Mouse (Mus musculus) neural tube, embryonic 14.5 days (tissue): ENCODE data around the gene Mad2l2. TPM values are rescaled to one million over a fixed set of nuclear protein-coding genes. Genes with fewer than 3 reads are reported as not detected.
A peak's percentile ranks its signal among the peaks of the same experiment; 100 is the strongest.
"Not testable (repeated sequence)": the region's sequence is repeated elsewhere in the genome, so short reads cannot be mapped to it uniquely, and the experiment has no call there.

ENCODE experiments used
- ATAC-seq: fragments of 200-750 bp; cut with Nextera tagmentation; 2 replicates; pipeline ENCODE4 v1.8.0; 2017; ENCODE audit warnings: low read depth, mild to moderate bottlenecking, moderate TSS enrichment, moderate library complexity
- H3K27ac ChIP-seq: fragments of 300-500 bp; sonication (generic); 2 replicates; pipeline ENCODE4 v1.5.1; 2014; ENCODE audit warnings: low read depth, mild to moderate bottlenecking, control low read depth, low read length, moderate library complexity, mixed read lengths
- H3K27me3 ChIP-seq: fragments of 300-500 bp; sonication (generic); 2 replicates; pipeline ENCODE4 v1.6.1; 2014; ENCODE audit warnings: low read length; ENCODE audit not compliant: control insufficient read depth, insufficient read depth
- H3K36me3 ChIP-seq: fragments of 300-500 bp; sonication (generic); 2 replicates; pipeline ENCODE4 v1.6.1; 2014; ENCODE audit warnings: low read length, mixed read lengths; ENCODE audit not compliant: control insufficient read depth, insufficient read depth
- H3K4me1 ChIP-seq: fragments of 300-500 bp; sonication (generic); 2 replicates; pipeline ENCODE4 v1.6.1; 2014; ENCODE audit warnings: low read length; ENCODE audit not compliant: control insufficient read depth, insufficient read depth
- H3K4me2 ChIP-seq: fragments of 300-500 bp; sonication (generic); 2 replicates; pipeline ENCODE4 v1.6.1; 2014; ENCODE audit warnings: mild to moderate bottlenecking, low read depth, low read length, control low read depth
- H3K4me3 ChIP-seq: fragments of 300-500 bp; sonication (generic); 2 replicates; pipeline ENCODE4 v1.5.1; 2014; ENCODE audit warnings: low read depth, low read length, control low read depth, mixed read lengths
- H3K9ac ChIP-seq: fragments of 300-500 bp; sonication (generic); replicated peaks from 2 replicates; pipeline ENCODE4 v1.6.1; 2014; ENCODE audit warnings: low read depth, mild to moderate bottlenecking, control low read depth, low read length, mixed read lengths
- H3K9me3 ChIP-seq: fragments of 300-500 bp; sonication (generic); 2 replicates; pipeline ENCODE4 v1.6.1; 2016; ENCODE audit warnings: low read length; ENCODE audit not compliant: control insufficient read depth
- WGBS: fragments of 180-500 bp; shearing (Covaris S2); extraction: QIAGEN DNeasy Blood & Tissue Kit; methylation state at CpG from one replicate; pipeline ENCODE4 v1.1.7; 2014; 5-methylcytosine and 5-hydroxymethylcytosine counted together
- polyA plus RNA-seq: library from polyadenylated mRNA; unstranded; fragments of >200 nt; fragmentation: Nextera tagmentation; extraction: Ambion mirVana; gene quantifications from 2 replicates; pipeline ENCODE4 v1.2.1, GENCODE M21; 2014

The Mad2l2 gene
- polyA plus RNA-seq, 1 experiment from 2014 or later, result 127 TPM

GRCm38 (mm10) chr4:148115467-148115866 lies 14.7 kb upstream of the Mad2l2 start:
- Histone ChIP-seq H3K36me3 (no peaks in the 10 kb centered on the region), H3K4me3 (no peak overlapping the region), H3K27me3 (no peaks in the 10 kb centered on the region), H3K9me3 (no peaks in the 10 kb centered on the region), H3K4me1 (peaks cover 4% of the 10 kb centered on the region; the same call in 1 of the 2 replicates), H3K27ac (no peak overlapping the region), H3K4me2 (no peak overlapping the region), H3K9ac (no peak overlapping the region)
- peak; percentile 38; the same call in 1 of the 2 replicates for ATAC-seq
- 8% methylated on average over 15 of the region's 15 CpGs for WGBS

- H3K36me3 ChIP-seq, result no peaks in the 10 kb centered on the region
- no peak overlapping the region for H3K4me3 ChIP-seq
- no peak overlapping the region for H3K27ac ChIP-seq
- peaks cover 7% of the 10 kb centered on the region; the same call in 1 of the 2 replicates for H3K4me1 ChIP-seq
- no peaks in the 10 kb centered on the region for H3K9me3 ChIP-seq
- WGBS, result 81% methylated on average over 4 of the region's 4 CpGs
- H3K27me3 ChIP-seq, result no peaks in the 10 kb centered on the region
- ATAC-seq, result no peak
- H3K9ac ChIP-seq, result no peak overlapping the region
- no peak overlapping the region for H3K4me2 ChIP-seq
These were observed 13.5 kb upstream of the Mad2l2 start for GRCm38 (mm10) chr4:148116657-148117056.

- H3K27me3 ChIP-seq, result no peaks in the 10 kb centered on the region
- H3K4me3 ChIP-seq, result no peak overlapping the region
- H3K9me3 ChIP-seq, result no peaks in the 10 kb centered on the region
- no peak for ATAC-seq
- no peak overlapping the region for H3K27ac ChIP-seq
- H3K4me2 ChIP-seq, result no peak overlapping the region
- WGBS, result 80% methylated on average over 4 of the region's 4 CpGs
- no peak overlapping the region for H3K9ac ChIP-seq
- no peaks in the 10 kb centered on the region for H3K36me3 ChIP-seq
- peaks cover 9% of the 10 kb centered on the region for H3K4me1 ChIP-seq
These were observed 12.8 kb upstream of the Mad2l2 start for GRCm38 (mm10) chr4:148117392-148117791.

GRCm38 (mm10) chr4:148119578-148119977 lies 10.6 kb upstream of the Mad2l2 start:
- not testable (repeated sequence) for H3K27ac ChIP-seq, H3K9ac ChIP-seq, ATAC-seq, H3K4me3 ChIP-seq, H3K36me3 ChIP-seq, H3K9me3 ChIP-seq, H3K27me3 ChIP-seq, H3K4me2 ChIP-seq
- WGBS, result 89% methylated on average over 9 of the region's 9 CpGs
- peaks cover 13% of the 10 kb centered on the region for H3K4me1 ChIP-seq

- peaks cover 10% of the 10 kb centered on the region for H3K4me1 ChIP-seq
- H3K4me2 ChIP-seq, result no peak overlapping the region
- no peak overlapping the region for H3K9ac ChIP-seq
- no peaks in the 10 kb centered on the region for H3K9me3 ChIP-seq
- ATAC-seq, result no peak
- H3K4me3 ChIP-seq, result no peak overlapping the region
- H3K36me3 ChIP-seq, result no peaks in the 10 kb centered on the region
- H3K27ac ChIP-seq, result no peak overlapping the region
- 69% methylated on average over 9 of the region's 9 CpGs for WGBS
- no peaks in the 10 kb centered on the region for H3K27me3 ChIP-seq
These were observed 9.6 kb upstream of the Mad2l2 start for GRCm38 (mm10) chr4:148120555-148120954.

- H3K27ac ChIP-seq, result peak overlapping the region; percentile 64
- peak; percentile 47; the same call in 1 of the 2 replicates for ATAC-seq
- no peaks in the 10 kb centered on the region for H3K9me3 ChIP-seq
- no peaks in the 10 kb centered on the region for H3K36me3 ChIP-seq
- 60% methylated on average over 4 of the region's 4 CpGs for WGBS
- H3K4me2 ChIP-seq, result no peak overlapping the region
- no peak overlapping the region for H3K9ac ChIP-seq
- H3K27me3 ChIP-seq, result no peaks in the 10 kb centered on the region
- peaks cover 9% of the 10 kb centered on the region; the same call in 1 of the 2 replicates for H3K4me1 ChIP-seq
- no peak overlapping the region for H3K4me3 ChIP-seq
These were observed 8.8 kb upstream of the Mad2l2 start for GRCm38 (mm10) chr4:148121362-148121761.

- Histone ChIP-seq H3K36me3 (no peaks in the 10 kb centered on the region), H3K4me1 (peaks cover 14% of the 10 kb centered on the region; the same call in 1 of the 2 replicates), H3K27ac (peak overlapping the region; percentile 64), H3K9me3 (no peaks in the 10 kb centered on the region), H3K4me3 (no peak overlapping the region), H3K4me2 (no peak overlapping the region), H3K27me3 (no peaks in the 10 kb centered on the region), H3K9ac (no peak overlapping the region)
- 7% methylated on average over 6 of the region's 6 CpGs for WGBS
- peak; percentile 78 for ATAC-seq
These were observed 8.0 kb upstream of the Mad2l2 start for GRCm38 (mm10) chr4:148121982-148122693.

- Histone ChIP-seq H3K4me2 (no peak overlapping the region), H3K9ac (no peak overlapping the region), H3K4me3 (no peak overlapping the region), H3K36me3 (no peaks in the 10 kb centered on the region), H3K4me1 (peaks cover 14% of the 10 kb centered on the region; the same call in 1 of the 2 replicates), H3K9me3 (no peaks in the 10 kb centered on the region), H3K27ac (peak overlapping the region; percentile 35; the same call in 1 of the 2 replicates), H3K27me3 (no peaks in the 10 kb centered on the region)
- 49% methylated on average over 3 of the region's 3 CpGs for WGBS
- ATAC-seq, result no peak
These were observed 7.5 kb upstream of the Mad2l2 start for GRCm38 (mm10) chr4:148122694-148123066.

- 39% methylated on average over 1 of the region's 1 CpGs for WGBS
- peak overlapping the region; percentile 74; the same call in 1 of the 2 replicates for H3K4me3 ChIP-seq
- no peak for ATAC-seq
- peaks cover 11% of the 10 kb centered on the region for H3K4me1 ChIP-seq
- no peak overlapping the region for H3K27ac ChIP-seq
- H3K9me3 ChIP-seq, result no peaks in the 10 kb centered on the region
- H3K36me3 ChIP-seq, result no peaks in the 10 kb centered on the region
- no peak overlapping the region for H3K9ac ChIP-seq
- peak overlapping the region; percentile 88 for H3K4me2 ChIP-seq
- no peaks in the 10 kb centered on the region for H3K27me3 ChIP-seq
These were observed 1.9 kb upstream of the Mad2l2 start for GRCm38 (mm10) chr4:148128241-148128640.
